Mouse (Mus musculus): ENCODE measurements around the gene Kdr.

Kdr gene

DNA sequence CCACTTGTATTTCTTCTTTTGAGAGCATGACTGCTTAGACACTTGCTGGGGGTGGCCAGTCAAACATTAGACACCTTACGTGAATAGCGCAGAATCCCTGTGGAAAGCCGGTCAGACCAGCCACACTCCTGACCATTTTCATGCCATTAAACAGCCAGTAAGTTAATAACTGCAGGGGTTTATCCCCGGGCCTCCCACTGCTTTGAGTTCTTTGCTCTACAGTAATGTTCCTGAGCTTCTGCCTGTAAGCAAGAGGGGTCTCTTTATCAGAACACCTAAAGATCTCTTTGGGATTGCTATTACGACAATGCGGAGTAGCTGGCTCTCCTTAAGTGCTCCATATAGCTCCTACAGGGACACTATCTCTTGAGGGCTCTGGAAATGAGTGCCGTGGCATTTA is 58.7 kb downstream of the Kdr start:
- DNase-seq (ENCODE audit: low read depth, low spot score), result no peak

- no peak for DNase-seq (ENCODE audit: low read depth, low spot score)
Measured at GRCm38 (mm10) chr5:75918139-75918538, 60.1 kb downstream of the Kdr start.

DNA sequence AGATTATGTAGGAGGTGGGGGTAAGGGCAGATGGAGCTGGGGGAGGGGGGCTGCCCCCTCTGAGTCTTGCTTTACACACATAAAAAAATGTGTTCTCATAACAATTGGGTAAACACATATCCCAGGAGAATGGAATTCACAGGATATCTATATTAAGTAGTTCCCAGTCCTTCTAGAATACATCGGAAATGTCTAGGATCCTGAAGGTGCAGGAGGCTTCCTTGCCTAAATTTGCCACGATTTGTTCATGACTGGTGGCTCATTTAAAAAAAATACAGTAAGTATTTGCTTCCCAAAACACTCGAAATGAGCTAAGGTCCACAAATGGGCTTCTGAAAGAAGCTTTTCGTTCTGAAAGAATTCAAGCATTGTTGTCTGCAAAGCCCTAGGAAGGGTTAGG is 61.0 kb downstream of the Kdr start:
- no peak for DNase-seq (ENCODE audit: low read depth, low spot score)

DNA sequence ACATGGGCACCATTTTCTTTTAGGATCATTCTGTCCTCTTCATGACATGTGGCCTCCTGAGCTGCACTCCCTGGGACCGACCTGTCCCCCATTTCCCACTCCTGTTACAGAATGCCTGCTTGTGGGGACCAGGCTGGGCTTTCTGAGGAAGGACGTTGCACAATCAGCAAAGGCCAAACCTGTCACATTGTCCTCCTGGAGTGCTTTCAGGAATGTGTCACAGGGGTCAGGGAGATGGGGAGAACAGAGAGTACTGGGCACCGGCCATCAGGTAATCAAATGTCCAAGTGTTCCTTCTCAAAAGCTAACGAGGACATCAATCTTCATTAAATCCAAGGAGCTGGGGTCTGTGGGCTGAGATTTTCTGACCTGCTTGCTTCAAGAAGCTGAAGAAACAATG is 72.2 kb downstream of the Kdr start:
- no peak for DNase-seq (ENCODE audit: low read depth, low spot score)

- no peak for DNase-seq (ENCODE audit: low read depth, low spot score)
Measured at GRCm38 (mm10) chr5:75900231-75900920, 77.9 kb downstream of the Kdr start.

DNA sequence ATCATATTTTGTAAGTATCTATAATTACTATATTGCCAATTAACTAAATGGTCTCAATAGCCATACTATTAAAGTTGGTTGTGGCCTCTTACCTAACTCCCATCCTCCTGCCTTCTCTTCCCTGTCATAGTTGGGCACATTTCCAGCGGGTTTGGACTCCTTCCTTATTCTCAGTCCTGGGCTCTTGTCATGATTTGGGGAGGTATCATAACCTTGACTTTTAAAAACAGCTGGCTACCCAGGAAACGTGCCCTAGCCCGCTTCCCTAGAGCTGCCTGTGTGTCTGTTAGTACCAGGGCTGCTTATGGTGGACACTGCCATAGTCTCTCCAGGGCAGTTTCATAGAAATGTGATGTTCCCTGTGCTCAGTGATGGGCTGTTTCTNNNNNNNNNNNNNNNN is 82.9 kb downstream of the Kdr start:
- no peak for DNase-seq (ENCODE audit: low read depth, low spot score)

GRCm38 (mm10) chr5:75892956-75893471 is 85.2 kb downstream of the Kdr start:
- no peak for DNase-seq (ENCODE audit: low read depth, low spot score)
